In the genomic region with DNA sequence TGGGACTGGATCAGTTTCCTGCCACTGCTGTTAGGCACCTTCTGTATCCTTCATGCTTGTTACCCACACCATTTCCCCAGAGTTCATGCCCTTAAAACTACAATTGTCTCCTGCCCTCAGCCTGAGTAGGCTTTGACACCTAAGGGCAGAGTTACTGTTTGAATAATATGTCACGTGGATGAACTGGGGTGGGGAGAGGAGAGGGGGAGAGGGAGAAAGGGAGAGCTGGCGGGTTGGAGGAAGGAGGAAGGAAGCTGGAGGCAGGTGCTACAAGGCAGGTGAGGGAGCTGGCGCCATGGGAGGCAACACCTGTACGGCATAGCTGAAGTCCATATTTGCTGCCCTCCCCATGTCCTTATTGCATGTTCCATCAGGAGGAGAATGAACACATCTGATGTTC, we compare ENCODE assay signal across 14 mouse cellular contexts.
"Had no signal": no experiment of that assay in that cellular context is flagged by ENCODE, and none has a peak within 500 bp of the region (broad histone marks: within the 10 kb centered on the region; RNA-seq: fewer than 3 reads in every experiment).

No protein-coding gene starts in this region.

- DNase-seq: kidney, postnatal 36 days; layer of hippocampus, adult 9-11 months; layer of hippocampus, postnatal 36 days; right cerebral cortex, adult 18-20 months; right cerebral cortex, postnatal 25 days; thymus, postnatal 14 days had no signal

- H3K27me3 ChIP-seq: limb, embryonic 15.5 days; liver, embryonic 12.5 days; midbrain, embryonic 12.5 days; neural tube, embryonic 15.5 days had no signal

- H3K9me3 ChIP-seq: limb, embryonic 15.5 days; midbrain, embryonic 12.5 days; neural tube, embryonic 15.5 days had no signal

- H3K9ac ChIP-seq: limb, embryonic 15.5 days; liver, embryonic 12.5 days; midbrain, embryonic 12.5 days; neural tube, embryonic 15.5 days had no signal

- H3K27ac ChIP-seq: kidney, postnatal 0 days; limb, embryonic 15.5 days; liver, embryonic 12.5 days; midbrain, embryonic 12.5 days; neural tube, embryonic 15.5 days had no signal

- H3K4me3 ChIP-seq: limb, embryonic 15.5 days; liver, embryonic 12.5 days; midbrain, embryonic 12.5 days; myocyte; neural tube, embryonic 15.5 days had no signal

- ATAC-seq: hindbrain, embryonic 16.5 days; inflammation-experienced regulatory T-cells, adult 6 months; liver, embryonic 12.5 days had no signal

- H3K36me3 ChIP-seq: limb, embryonic 15.5 days; liver, embryonic 12.5 days; neural tube, embryonic 15.5 days had no signal

- H3K4me2 ChIP-seq: limb, embryonic 15.5 days; liver, embryonic 12.5 days; midbrain, embryonic 12.5 days; neural tube, embryonic 15.5 days had no signal
